8 mouse cellular contexts compared by ENCODE assay signal in the genomic region with DNA sequence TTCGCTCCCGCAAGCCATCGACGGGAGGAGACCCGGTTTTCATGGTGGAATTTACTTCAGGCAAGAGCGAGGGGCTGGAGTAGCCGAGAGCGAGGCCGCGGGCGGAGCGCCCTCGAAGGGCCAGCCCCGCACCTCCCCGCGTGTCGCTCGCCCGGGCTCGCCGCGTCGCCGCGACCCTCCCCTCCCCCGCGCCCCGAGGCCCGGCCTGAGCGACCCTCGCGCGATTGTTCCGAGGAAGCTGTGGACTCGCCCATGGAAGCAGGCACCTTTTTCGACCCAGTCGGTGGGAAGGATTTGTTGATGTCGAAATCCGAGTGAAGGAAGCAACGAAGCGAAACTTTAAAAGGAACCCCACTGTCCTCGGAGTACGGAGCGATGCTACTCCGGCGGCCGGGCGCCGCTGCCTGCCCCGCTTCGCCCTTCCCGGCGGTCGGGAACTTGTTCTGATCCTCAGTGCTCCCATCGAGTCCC. TPM values are rescaled to one million over a fixed set of nuclear protein-coding genes. Genes with fewer than 3 reads are reported as not detected.
DNase-seq lines count a peak whose midpoint lies in the region; ATAC-seq and TF ChIP-seq lines count a peak whose summit lies in the region.

No protein-coding gene starts in this region.

- TF ChIP-seq CTCF in gastrocnemius, adult 2 months (IDR thresholded peaks at IDR 0.05), result no peak
- TF ChIP-seq CTCF in midbrain, postnatal 0 days (IDR thresholded peaks at IDR 0.05), result no peak

- 2% methylated on average over 23 of the region's 55 CpGs for WGBS in limb, embryonic 14.5 days
- WGBS in midbrain, postnatal 0 days, result under 1% methylated on average over 52 of the region's 55 CpGs

- peak overlapping the region; percentile 93 for H3K9ac ChIP-seq in limb, embryonic 14.5 days (ENCODE audit: low read depth, low read length, severe bottlenecking)
- H3K9ac ChIP-seq in midbrain, postnatal 0 days (replicated peaks; ENCODE audit: low read length, poor library complexity, severe bottlenecking), result peak overlapping the region; percentile 94

- intact Hi-C loops in gastrocnemius, adult 2 months (cut with DNase I), result loop anchor here (5.0 kb wide), 1 partner anchor 73 kb away; no protein-coding TSS in a partner anchor

- peak overlapping the region; percentile 63 for H3K4me2 ChIP-seq in limb, embryonic 14.5 days (replicated peaks; ENCODE audit: low read depth, low read length, severe bottlenecking)
- peak overlapping the region; percentile 73 for H3K4me2 ChIP-seq in midbrain, postnatal 0 days (ENCODE audit: low read depth, low read length, poor library complexity, severe bottlenecking)

- H3K36me3 ChIP-seq in limb, embryonic 14.5 days (ENCODE audit: control insufficient read depth, insufficient read depth, low read length), result no peaks in the 10 kb centered on the region
- H3K36me3 ChIP-seq in midbrain, postnatal 0 days (ENCODE audit: insufficient read depth, low read length), result no peaks in the 10 kb centered on the region

- H3K4me3 ChIP-seq in gastrocnemius, adult 2 months, result peak overlapping the region; percentile 92
- H3K4me3 ChIP-seq in limb, embryonic 14.5 days (replicated peaks; ENCODE audit: low read length), result peak overlapping the region; percentile 93
- peak overlapping the region; percentile 91 for H3K4me3 ChIP-seq in midbrain, postnatal 0 days (ENCODE audit: low read depth, low read length)

- H3K9me3 ChIP-seq in limb, embryonic 14.5 days (ENCODE audit: control insufficient read depth, low read length), result no peaks in the 10 kb centered on the region
- no peaks in the 10 kb centered on the region for H3K9me3 ChIP-seq in midbrain, postnatal 0 days (ENCODE audit: low read length)

- DNase-seq in right cerebral cortex, postnatal 36 days (ENCODE audit: low spot score in 2 of 2), result peak; percentile 19 to 31
- DNase-seq in right cerebral cortex, postnatal 4 days, result no peak
- DNase-seq in cerebellum, adult 9-10 months, result peak; percentile 55
- peak; percentile 72 for DNase-seq in gastrocnemius, adult 2 months
- peak; percentile 67 for DNase-seq in induced T-regulatory cell, adult 2 months (ENCODE audit: low read depth)
- DNase-seq in limb, embryonic 14.5 days (ENCODE audit: low spot score), result peak; percentile 40
- DNase-seq in midbrain, postnatal 0 days (ENCODE audit: low spot score), result peak; percentile 42
- peak; percentile 44 for DNase-seq in thymus, postnatal 14 days

- peak; percentile 53 for ATAC-seq in limb, embryonic 14.5 days (ENCODE audit: low FRiP score, low read depth)
- ATAC-seq in midbrain, postnatal 0 days (ENCODE audit: low FRiP score), result peak; percentile 72

- H3K4me1 ChIP-seq in limb, embryonic 14.5 days (ENCODE audit: control insufficient read depth, insufficient read depth, low read length), result peaks cover 9% of the 10 kb centered on the region
- peaks cover 14% of the 10 kb centered on the region; the same call in 1 of the 2 replicates for H3K4me1 ChIP-seq in midbrain, postnatal 0 days (ENCODE audit: insufficient read depth, low read length)

- H3K27ac ChIP-seq in gastrocnemius, adult 2 months, result peak overlapping the region; percentile 99
- H3K27ac ChIP-seq in limb, embryonic 14.5 days (replicated peaks; ENCODE audit: low read depth, low read length), result peak overlapping the region; percentile 99
- peak overlapping the region; percentile 98 for H3K27ac ChIP-seq in midbrain, postnatal 0 days (ENCODE audit: low read depth, low read length)

- peak; percentile 39; the same call in 1 of the 2 replicates for TF ChIP-seq POLR2A in limb, embryonic 14.5 days (IDR thresholded peaks at IDR 0.05; ENCODE audit: borderline replicate concordance, extremely low read depth, insufficient read depth, insufficient read length)

- no peaks in the 10 kb centered on the region for H3K27me3 ChIP-seq in limb, embryonic 14.5 days (ENCODE audit: control insufficient read depth, insufficient read depth, low read length)
- no peaks in the 10 kb centered on the region for H3K27me3 ChIP-seq in midbrain, postnatal 0 days (ENCODE audit: insufficient read depth, low read length)

RNA-seq across cellular contexts. Expression of a gene that starts 0.6 kb away (rescaled TPM):
- total RNA-seq in gastrocnemius, adult 2 months (2021), result 10 to 100 TPM; 46.8 to 47.8 TPM
- polyA plus RNA-seq in limb, embryonic 14.5 days (2012; rRNA removed), result 14.6 and 16.6 TPM in 2 replicates
- polyA plus RNA-seq in limb, embryonic 14.5 days (2014; fragmentation: Nextera tagmentation; extraction: Ambion mirVana), result 15.2 and 17.0 TPM in 2 replicates
- total RNA-seq in midbrain, postnatal 0 days (2014; rRNA removed), result 65.2 and 83.9 TPM in 2 replicates
- 6.9 and 8.8 TPM in 2 replicates for polyA plus RNA-seq in midbrain, postnatal 0 days (2015; fragmentation: Nextera tagmentation; extraction: Ambion mirVana)
